Mouse (Mus musculus) E14TG2a.4 (cell line): Measurements from ENCODE around the gene Naa38.
"Not testable (repeated sequence)": the region's sequence is repeated elsewhere in the genome, so short reads cannot be mapped to it uniquely, and the experiment has no call there.

Source experiments
- H3K27me3 ChIP-seq: 2 replicates; pipeline ENCODE4 v1.6.1; 2014; ENCODE audit warnings: low read length, control low read depth; ENCODE audit not compliant: insufficient read depth
- H3K36me3 ChIP-seq: 2 replicates; pipeline ENCODE4 v1.6.1; 2014; ENCODE audit warnings: low read length, control low read depth; ENCODE audit not compliant: insufficient read depth
- H3K4me1 ChIP-seq: replicated peaks from 2 replicates; pipeline ENCODE4 v1.6.1; 2014; ENCODE audit warnings: low read depth, low read length, control low read depth
- H3K4me3 ChIP-seq: replicated peaks from 2 replicates; pipeline ENCODE4 v1.5.1; 2014; ENCODE audit warnings: mild to moderate bottlenecking, low read length
- H3K9me3 ChIP-seq: 2 replicates; pipeline ENCODE4 v1.6.1; 2014; ENCODE audit warnings: low read length, control low read depth
- CTCF ChIP-seq: conservative IDR thresholded peaks from 2 replicates; pipeline ENCODE4 v1.5.1; 2014; ENCODE audit warnings: low read length
- NANOG ChIP-seq: IDR thresholded peaks from 2 replicates; pipeline ENCODE4 v1.6.1; 2014; ENCODE audit warnings: borderline replicate concordance, low read length, mixed read lengths
- POU5F1 ChIP-seq: IDR thresholded peaks from 2 replicates; pipeline ENCODE4 v1.6.1; 2014; ENCODE audit warnings: low read length, borderline replicate concordance

Gene Naa38

DNA sequence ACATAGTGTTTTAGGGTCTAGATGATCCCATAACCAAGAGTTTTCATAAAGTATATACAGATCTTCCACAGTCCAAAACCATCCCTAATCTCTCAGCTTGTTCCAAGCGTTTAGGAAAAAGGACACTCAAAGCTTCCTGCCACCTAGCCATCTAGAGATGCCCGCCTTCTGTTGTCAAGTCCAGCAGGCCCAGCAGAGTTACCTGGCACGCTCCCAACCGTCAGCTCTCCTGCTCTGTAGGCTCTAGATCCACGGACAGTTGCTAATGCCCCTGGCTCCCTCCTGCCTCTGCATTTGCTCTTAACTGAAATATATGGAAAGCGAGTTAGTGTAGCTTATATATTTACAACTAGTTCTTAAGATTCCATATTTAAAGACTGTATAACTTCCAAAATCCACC is 13.9 kb upstream of the Naa38 start:
- peaks cover 7% of the 10 kb centered on the region for H3K4me1 ChIP-seq
- H3K9me3 ChIP-seq, result no peaks in the 10 kb centered on the region
- H3K27me3 ChIP-seq, result no peaks in the 10 kb centered on the region
- TF ChIP-seq POU5F1, result no peak
- TF ChIP-seq NANOG, result no peak
- TF ChIP-seq CTCF, result no peak
- no peak overlapping the region for H3K4me3 ChIP-seq
- peaks cover 3% of the 10 kb centered on the region; the same call in 1 of the 2 replicates for H3K36me3 ChIP-seq

DNA sequence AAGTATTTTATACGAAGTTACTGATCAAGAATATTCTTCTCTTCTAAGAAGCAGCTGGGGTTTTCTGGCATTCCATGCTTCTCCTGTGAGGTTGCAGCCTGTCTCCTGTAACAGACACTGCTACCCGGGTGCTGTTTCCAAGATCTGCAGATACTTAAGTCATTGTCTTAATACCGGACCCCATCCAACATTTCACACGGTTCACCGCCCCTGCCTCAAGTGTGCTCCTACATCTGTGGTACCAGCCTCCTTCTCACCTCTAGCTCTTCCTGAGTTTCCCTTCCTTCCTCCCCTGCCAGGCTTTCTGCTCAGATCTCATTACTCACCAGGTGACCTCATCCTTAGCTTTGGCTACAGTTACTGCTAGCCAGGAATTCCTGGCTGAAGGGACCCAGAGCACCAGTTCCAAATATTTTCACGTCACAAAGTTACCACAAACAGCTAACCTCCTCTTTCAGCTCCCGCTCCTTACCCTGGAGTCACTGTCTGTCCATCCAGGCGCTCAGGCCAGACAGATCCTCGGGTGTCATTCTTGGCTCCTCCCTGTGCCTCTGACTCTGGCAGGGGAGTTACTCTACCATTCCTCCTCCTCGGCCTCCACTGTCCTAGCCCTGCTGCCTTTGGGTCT is 12.7 kb upstream of the Naa38 start:
- Histone ChIP-seq H3K27me3 (no peaks in the 10 kb centered on the region), H3K9me3 (no peaks in the 10 kb centered on the region)
- TF ChIP-seq POU5F1 (no peak), NANOG (no peak), CTCF (no peak)

DNA sequence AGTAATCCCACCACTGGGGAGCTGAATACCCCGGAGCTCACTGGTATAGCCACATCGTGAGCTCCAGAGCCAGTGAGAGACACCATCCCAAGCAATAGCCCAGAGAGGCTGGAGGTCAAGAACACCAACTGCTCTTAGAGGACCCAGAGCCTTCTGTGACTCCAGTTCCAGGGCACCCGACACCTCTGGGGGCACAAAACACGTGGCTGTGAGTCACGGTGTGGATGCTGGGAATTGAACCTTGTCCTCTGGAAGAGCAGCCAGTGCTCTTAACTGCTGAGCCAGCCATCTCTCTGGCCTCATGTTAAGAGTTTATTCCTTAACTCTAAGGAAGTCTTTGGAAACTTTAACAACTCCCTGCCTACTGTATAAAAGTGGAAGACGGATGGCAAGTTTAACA is 10.3 kb upstream of the Naa38 start:
- Histone ChIP-seq H3K4me3 (no peak overlapping the region), H3K4me1 (peaks cover 14% of the 10 kb centered on the region)
- TF ChIP-seq CTCF (no peak), NANOG (no peak), POU5F1 (no peak)

More for the DNA sequence above, 12.7 kb upstream of the Naa38 start:
- Histone ChIP-seq H3K4me3 (no peak overlapping the region), H3K4me1 (peaks cover 7% of the 10 kb centered on the region), H3K36me3 (peaks cover 3% of the 10 kb centered on the region; the same call in 1 of the 2 replicates)

DNA sequence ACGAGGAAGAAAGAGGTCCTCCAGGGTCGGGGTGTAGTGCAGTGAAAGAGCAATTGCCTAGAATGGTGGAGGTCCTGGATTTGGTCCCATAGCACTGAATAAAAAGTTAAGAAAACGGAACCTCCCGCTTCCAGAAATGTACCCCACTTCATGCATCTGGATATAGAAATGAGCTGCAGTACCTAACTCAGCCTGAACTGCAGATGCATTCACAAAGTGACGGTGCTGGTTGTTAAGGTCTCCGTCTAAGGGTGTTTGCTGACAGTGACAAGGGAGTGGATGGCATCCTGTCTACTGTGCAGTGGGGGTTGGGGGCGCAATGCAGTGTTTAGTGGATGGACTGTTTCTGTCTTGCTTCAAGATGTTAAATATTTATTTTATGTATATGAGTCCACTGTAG is 8.5 kb upstream of the Naa38 start:
- H3K36me3 ChIP-seq, result peaks cover 17% of the 10 kb centered on the region
- TF ChIP-seq NANOG, result no peak
- TF ChIP-seq CTCF, result no peak
- TF ChIP-seq POU5F1, result no peak

More for the DNA sequence above, 10.3 kb upstream of the Naa38 start:
- Histone ChIP-seq H3K27me3 (no peaks in the 10 kb centered on the region), H3K36me3 (peaks cover 12% of the 10 kb centered on the region), H3K9me3 (no peaks in the 10 kb centered on the region)

DNA sequence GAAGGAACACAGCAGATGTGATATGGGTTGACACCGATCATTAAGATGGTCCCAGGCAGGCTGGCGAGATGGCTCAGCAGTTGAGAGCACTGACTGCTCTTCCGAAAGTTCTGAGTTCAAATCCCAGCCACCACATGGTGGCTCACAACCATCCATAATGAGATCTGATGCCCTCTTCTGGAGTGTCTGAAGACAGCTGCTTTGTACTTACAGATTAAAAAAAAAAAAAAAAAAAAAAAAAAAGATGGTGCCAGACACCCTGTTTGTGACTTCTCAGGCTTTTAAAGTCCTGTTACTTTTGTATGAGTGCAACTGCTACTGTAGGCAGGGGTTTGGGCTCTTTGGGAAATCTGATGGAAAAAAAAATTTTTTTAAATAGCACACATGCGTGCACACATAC is 6.6 kb upstream of the Naa38 start:
- TF ChIP-seq NANOG, result no peak
- no peak for TF ChIP-seq POU5F1
- no peak for TF ChIP-seq CTCF
- H3K27me3 ChIP-seq, result no peaks in the 10 kb centered on the region
- H3K9me3 ChIP-seq, result no peaks in the 10 kb centered on the region
- no peak overlapping the region for H3K4me3 ChIP-seq
- peaks cover 25% of the 10 kb centered on the region for H3K4me1 ChIP-seq
- peaks cover 26% of the 10 kb centered on the region for H3K36me3 ChIP-seq

More for the DNA sequence above, 8.5 kb upstream of the Naa38 start:
- H3K4me3 ChIP-seq, result no peak overlapping the region
- H3K4me1 ChIP-seq, result peaks cover 24% of the 10 kb centered on the region
- no peaks in the 10 kb centered on the region for H3K9me3 ChIP-seq
- no peaks in the 10 kb centered on the region for H3K27me3 ChIP-seq

DNA sequence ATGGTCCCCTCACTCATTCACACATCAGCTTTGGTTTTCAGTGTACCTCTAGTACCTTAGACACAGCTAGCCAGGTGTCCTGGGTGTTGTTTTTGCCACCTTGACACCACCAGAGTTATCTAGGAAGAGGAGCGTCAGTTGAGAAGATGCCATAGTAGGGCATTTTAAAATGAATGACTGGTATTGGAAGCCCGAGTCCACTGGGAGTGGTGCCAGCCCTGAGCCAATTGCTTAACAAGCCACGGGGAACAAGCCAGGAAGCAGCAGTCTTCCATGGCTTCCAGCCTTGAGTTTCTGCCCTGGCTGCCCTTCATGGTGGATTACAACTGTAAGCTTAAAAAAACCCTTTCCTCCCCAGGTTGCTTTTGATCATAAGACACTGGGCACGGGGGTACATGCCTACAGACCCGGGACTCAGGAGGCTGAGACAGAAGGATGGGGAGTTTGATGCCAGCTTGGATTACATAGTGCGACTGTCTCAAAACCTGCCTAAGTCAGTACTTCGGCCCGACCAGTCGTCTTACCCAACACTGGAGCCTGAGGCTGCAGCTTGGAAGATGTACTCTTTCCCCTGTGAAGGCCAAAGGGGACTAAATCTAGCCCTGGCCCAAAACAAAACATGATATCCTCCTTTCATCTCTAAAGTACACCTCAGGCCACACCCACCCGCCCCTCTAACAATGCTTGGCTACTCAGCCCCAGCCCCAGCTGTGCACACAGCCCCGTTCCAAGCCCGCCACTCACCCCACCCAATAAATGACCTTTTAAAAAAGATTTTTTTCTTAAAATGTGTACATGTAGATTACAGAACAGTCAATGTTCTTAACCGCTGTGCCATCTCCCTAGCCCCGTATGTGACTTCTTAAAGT is 5.5 kb upstream of the Naa38 start:
- H3K4me3 ChIP-seq, result no peak overlapping the region
- no peaks in the 10 kb centered on the region for H3K27me3 ChIP-seq
- TF ChIP-seq POU5F1, result no peak
- TF ChIP-seq NANOG, result no peak
- no peak for TF ChIP-seq CTCF
- peaks cover 24% of the 10 kb centered on the region for H3K36me3 ChIP-seq
- H3K9me3 ChIP-seq, result no peaks in the 10 kb centered on the region
- peaks cover 34% of the 10 kb centered on the region for H3K4me1 ChIP-seq

DNA sequence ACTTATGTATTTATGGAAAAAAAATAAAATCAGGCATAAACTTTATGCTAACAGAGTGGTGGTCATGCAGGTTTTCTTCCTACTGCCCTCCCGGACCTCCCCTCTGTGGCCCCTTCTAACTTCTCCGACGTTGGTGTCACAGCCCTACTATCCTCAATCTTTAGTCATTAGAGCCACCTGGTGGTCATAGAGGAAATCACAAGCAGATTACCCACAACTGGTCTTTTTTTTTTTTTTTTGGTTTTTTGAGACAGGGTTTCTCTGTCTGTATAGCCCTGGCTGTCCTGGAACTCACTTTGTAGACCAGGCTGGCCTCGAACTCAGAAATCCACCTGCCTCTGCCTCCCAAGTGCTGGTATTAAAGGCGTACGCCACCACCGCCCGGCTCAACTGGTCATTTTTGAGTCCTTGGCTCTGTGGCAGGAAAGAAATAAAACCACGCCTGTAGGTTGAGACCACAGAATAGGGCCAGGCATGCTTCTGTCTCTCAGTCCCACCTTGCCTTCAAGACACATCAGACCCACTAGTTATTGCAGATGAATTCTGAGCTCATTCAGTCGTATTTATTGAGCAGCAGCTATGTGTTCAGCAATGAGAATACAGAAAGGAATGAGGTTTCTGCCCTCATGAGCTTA is 4.8 kb upstream of the Naa38 start:
- Histone ChIP-seq H3K27me3 (no peaks in the 10 kb centered on the region), H3K4me3 (no peak overlapping the region), H3K36me3 (peaks cover 24% of the 10 kb centered on the region), H3K4me1 (peaks cover 34% of the 10 kb centered on the region), H3K9me3 (no peaks in the 10 kb centered on the region)
- TF ChIP-seq POU5F1, result no peak
- TF ChIP-seq CTCF, result peak; percentile 48

DNA sequence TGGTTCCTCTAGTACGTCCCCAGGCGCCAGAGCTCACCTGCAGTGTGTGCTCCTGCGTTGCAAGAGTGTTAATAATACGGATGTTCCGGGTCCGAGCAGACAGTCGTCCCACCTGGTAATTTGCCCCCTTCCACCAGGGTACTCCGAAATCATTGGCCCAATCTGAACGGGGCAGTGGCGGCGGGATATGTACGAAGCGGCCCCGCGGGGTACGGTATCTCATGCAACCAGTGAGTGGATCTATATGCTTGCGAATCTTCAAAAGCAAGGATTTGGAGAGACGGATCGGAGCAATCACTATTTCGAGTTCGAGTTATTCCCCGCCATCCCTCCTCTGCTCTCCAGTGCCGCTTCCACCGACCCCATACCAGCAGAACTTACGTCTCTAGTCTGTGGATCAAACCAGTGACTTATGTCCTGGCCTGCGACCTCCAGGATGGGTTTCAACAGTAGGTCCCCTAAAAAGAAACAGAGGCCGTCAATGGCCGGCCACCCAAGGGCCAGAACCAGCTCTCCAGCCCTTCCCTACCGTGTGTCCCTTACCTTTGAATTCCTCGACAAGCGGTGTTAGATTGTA is 608 bp upstream of the Naa38 start:
- H3K4me1 ChIP-seq, result peaks cover 58% of the 10 kb centered on the region
- peaks cover 19% of the 10 kb centered on the region for H3K36me3 ChIP-seq
- H3K9me3 ChIP-seq, H3K27me3 ChIP-seq: not testable (repeated sequence)
- H3K4me3 ChIP-seq, result peak overlapping the region; percentile 88
